Mouse (Mus musculus): ENCODE measurements at regions not wholly inside any gene's neighbourhood (a gene's known extent, or its start where the extent isn't known, plus 50 kb on each side); places are given as distances from the start of the nearest gene placed in this dataset.

DNA sequence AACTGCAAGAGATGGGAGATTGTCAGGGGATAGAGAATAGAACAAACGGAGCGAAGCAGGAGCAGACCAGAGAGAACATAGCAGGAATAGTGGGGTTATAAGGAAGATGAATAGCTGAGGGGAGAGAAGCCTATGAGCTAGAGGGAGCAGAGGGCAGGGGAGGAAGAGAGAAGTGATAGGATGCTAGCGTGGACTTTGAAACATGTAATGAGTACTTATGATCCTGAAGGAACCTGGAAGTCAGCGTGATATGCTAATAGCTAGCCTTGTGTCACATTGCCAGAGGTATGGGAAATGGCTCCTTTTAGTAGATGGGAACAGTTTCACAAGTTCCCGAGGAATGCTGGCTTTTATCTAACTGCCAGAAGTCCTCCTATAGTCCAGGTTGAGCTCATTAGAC is 51.8 kb downstream of the Calml3 start:
- no peak for DNase-seq (ENCODE audit: low spot score in 2 of 2)

DNA sequence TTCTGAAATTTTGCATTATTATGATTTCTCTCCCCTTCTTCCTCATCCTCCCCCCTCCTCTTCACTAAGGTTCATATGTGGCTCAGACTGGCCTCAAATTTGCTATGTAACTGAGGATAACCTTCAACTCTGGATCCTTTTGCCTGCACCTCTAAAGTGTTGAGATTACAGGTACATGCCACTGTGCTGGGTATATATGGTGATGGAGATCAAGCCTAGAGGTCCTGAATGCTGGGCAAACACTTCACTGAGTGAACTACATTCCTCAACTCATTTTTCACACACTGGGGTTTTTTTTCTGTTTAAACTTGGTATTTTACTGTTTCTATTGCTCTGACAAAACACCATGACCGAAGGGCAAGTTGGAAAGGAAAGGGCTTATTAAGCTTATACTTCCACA is 52.9 kb downstream of the Calml3 start:
- DNase-seq (ENCODE audit: low spot score in 2 of 2), result no peak

DNA sequence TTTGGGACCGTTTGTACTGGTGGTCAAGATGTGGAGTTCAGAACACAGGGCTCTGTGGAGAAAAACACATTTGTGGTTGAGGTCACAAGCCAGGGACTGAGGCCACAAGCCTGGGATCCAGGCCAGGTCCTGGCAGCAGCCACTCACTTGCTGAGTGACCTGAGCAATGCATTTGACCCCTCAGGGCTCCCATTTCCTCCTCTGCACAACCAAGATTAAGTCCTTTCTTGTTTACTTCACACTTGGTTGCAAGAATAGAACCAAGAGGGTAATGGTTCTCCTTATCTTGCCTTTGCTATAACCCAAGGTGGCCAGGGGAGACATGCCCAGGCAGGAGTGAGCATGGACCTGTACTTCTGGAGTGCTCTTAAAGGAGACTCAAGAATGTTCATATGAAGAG is 53.4 kb downstream of the Calml3 start:
- no peak for DNase-seq (ENCODE audit: low spot score in 2 of 2)

DNA sequence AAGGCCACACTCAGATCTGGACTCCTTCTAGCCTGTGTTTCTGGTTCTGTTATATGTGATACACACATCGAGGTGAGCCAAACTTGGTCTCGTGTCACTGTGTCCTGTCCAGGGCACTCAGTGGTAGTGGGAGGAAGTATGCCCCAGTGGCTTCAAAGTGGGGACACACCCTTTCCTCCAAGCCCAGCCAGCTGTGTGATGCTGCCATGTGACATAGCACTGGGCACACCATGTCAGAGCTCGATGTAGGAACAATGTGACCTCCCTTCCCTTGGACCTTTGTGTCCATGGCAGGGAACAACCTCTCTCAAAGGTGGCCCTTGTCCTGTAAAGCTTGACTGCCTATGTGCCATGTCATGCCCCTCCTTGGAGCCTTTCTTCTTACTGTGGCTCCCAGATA is 54.5 kb downstream of the Calml3 start:
- peak in 1 of 2 experiments; percentile 54 for DNase-seq (ENCODE audit: low spot score in 2 of 2)

DNA sequence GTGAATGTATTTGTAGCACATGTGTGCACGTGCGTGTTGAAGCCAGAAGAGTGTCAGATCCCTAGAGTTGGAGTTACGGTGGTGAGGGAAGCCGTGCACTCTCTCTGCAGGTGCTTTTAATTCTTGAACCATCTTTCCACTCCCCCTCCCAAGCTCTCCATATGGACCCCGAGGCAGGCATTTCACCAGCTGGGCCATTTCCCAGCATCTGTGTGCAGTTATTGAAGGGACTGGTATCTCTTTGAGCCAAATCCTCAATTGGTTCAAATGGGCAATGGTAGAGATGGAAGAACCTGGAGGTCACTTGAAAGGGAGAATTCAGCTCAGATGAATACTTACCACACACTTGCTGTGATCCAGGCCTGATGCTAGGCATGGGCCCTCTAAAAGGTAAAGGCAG is 55.3 kb downstream of the Calml3 start:
- peak in 1 of 2 experiments; percentile 9 for DNase-seq (ENCODE audit: low spot score in 2 of 2)

DNA sequence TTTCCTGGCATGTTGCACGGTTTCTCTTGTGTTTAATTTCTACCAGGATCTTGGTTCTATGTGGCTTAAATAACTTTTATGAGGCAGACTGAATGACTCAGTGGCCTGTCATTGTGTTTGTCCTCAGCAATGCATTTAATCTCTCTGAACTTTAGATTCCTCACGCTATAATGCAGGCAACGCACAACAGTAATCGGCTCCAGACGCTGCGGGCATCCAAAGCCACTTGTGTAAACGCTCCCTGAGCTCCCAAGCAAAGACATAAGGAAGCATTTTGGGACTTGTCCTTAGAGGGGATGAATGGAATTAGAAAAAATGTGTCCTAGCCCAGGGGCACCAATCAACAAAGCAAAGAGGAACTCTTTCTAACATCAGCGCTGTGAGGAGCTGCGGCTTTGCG is 57.6 kb downstream of the Calml3 start:
- no peak for DNase-seq (ENCODE audit: low spot score in 2 of 2)

DNA sequence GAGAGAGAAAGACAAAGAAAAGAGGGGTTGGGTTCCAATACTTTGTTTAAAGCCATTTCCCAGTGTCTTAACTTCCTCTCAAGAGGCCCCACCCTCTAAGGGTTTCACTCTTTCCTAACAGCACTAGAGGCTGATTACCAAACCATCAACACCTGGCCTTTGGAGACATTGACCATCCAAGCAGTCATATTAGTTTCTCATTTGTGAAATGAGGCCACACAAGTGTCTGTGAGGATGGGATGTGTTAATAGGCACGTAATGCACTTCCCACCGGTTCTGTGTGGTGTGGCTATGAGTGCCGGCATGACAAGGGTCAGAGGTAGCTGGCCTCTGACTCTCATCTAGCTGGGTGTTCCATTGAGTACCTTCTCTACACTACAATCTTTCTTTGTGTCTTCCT is 59.2 kb downstream of the Calml3 start:
- DNase-seq (ENCODE audit: low spot score in 2 of 2), result no peak

DNA sequence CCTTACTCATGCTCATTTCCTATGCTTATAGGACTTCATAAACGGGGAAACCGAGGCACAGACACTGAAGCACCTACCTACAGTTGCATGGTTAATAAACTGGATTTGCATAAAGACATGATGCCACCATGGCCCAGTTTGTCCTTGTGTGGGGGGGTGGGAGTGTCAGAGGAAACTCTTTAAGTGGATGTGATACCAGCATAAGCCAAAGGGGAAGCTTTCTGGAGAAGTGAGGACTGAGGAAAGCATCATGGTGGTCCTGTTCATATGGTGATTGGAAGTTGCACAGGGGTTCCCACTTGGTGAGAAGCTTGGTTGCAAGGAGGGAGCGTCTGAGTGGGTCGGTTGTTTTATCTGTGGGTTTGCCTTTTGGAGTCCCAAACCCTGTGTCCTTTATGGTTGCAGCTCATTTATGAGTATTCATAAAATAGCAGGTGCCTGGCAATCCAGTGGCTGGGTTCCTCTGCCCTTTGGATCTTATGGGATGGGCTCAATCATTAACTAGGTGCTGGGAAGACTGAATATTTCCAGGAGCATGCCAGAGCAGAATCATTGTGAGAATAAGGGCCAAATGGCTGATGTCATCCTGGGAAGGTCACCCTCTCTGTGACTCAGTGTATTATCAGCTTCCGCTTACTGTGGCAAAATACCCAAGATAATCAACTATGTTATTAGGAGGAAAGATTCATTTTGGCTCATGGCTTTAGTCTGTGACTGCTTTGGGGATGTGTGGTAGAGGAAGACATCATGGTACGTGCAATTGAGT is 60.2 kb downstream of the Calml3 start:
- no peak for DNase-seq (ENCODE audit: low spot score in 2 of 2)

DNA sequence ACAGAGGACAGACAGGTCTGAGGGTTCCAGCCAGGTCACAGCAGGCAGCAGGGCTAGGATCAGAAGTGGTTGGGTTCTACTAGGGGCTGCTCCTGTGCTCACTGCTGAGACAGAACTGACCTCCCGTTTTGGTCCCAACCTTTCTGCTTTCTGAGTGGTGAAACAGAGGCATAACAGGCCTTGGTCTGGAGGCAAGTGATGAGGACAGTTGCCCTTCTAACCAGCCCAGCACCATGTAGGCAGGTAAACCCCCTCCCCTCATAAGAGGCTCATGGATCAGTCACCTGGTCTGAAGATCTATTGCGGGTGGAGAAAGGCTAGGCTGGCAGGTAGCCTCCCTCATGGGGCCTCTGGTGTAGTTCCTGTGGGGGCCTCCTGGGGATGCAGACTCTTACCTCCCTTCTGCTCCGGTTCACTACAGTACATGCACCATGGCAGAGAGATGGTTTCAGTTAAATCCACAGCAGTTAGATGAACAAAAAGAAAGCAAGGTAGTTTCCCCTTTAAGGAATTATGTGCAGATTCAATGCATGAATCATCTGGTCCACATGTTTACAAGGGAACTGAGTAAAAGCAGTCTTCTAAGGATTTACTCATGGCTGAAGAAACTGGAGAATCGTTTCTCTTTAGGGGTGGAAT is 61.2 kb downstream of the Calml3 start:
- DNase-seq (ENCODE audit: low spot score in 2 of 2), result no peak

DNA sequence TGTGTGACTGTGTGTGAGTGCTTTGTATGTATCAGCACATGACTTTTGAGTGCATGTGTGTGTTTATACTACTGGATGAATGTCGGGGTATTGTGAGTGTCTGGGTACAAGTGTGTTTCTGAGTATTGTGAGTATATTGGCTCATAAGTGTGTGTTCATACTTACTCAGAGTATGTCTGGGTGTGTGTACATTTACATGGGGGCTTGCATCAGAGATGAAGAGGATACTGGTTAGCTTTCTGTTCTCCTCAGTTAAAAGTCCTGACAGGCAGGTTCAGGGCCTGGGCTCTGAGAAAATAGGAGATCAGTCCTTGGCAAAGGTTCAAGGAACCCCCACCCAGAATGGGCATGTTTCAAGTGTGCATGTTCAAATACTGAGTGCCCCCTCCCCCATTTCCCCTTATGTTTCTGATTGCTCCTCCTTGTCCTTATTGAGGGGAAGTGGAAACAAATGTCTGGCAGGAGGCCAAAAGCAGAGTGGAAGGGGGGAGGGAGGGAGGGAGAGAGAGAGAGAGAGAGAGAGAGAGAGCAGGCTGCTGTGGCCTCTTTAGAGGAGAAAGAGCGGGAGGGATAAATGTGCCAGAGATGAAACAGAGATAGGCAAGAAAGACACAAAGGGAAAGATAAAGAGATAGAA is 61.9 kb downstream of the Calml3 start:
- DNase-seq (ENCODE audit: low spot score in 2 of 2), result no peak

DNA sequence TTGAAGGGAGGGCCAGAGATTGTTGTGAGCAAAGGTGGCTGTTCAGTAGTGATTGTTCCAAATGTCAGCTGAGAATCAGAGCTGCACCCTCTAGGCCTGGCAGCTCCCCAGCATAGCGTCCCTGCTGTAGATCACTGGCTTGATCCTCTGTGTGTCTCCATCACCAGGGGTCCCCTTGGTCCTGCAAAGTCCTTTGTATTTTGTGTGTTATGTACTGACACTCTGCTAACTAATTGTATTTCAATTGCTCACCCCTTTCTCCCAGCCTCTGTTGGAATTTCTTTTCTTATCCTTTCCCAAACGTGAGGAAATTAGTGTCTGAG is 73.5 kb downstream of the Calml3 start:
- no peak for DNase-seq (ENCODE audit: low spot score in 2 of 2)

DNA sequence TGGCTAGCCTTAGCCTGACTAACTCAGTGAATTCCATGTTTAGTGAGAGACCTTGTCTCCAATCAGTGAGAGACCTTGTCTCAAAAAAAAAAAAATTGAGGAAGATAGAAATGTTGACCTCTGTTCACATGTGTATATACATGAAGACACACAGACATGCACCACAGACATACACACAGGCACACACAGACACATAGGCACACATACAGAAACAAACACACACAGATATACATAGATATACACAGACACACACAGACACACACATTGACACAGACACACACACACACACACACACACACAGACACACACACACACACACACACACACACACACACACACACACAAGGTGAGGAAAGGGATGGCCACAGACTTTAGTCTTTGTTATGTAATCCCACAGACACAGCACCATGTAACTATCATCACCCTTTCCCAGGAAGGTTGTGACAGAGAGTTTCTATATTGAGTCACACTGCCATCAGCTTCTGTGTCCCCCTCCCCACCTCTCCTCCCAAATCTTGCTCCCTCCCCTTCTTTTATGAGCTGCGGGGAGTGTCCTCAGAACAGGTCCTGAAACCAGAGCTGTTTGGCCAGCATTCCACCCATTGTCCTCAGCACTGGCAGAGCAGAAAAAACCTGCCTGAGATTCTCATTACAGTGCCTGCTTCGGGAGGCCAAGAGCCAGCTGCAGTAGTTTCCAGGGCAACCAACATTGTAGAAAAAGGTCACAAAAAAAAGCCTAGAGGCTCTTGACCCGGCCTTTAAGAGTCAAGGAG is 74.0 kb downstream of the Calml3 start:
- no peak for DNase-seq (ENCODE audit: low spot score in 2 of 2)

DNA sequence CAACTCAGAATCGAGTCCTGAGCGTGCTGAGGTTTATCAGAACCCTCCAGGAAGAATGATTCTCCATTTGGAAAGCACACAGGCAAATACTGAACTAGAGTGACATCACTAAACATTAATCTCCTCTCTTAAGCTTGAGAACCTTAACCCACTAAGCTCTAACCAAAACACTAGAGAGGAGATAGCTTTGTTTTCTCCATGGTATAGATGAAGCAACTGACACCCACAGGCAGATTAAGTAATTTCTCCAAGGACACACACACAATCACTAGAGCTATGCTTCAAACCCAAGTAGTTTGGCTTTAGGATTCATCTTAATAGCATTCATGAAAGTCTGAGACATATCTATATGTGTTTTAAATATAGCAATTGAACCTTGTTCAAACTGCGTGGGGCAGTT is 75.2 kb downstream of the Calml3 start:
- no peak for DNase-seq (ENCODE audit: low spot score in 2 of 2)

DNA sequence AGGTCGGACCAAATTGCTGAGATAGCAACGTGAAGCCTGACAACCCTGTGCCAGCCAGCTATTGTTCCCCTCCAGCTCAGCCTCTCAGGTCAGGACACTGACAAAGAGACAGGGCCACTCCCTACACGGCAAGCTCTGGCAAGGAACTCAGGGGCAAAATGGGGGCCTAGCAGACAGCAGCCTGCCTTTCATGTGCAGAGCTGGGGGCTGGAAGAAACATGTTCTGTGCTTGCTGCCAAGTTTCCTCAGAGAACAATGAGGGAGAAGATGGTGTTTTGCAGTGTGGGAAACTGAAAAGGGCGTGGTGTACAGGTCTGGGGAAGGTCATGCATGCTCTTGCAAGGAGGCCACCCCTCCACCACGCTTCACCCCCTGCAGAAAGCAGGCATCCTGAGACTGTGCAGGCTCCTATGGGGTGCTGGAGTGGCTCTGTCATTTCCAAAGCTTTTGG is 77.8 kb downstream of the Calml3 start:
- DNase-seq (ENCODE audit: low spot score in 2 of 2), result no peak

DNA sequence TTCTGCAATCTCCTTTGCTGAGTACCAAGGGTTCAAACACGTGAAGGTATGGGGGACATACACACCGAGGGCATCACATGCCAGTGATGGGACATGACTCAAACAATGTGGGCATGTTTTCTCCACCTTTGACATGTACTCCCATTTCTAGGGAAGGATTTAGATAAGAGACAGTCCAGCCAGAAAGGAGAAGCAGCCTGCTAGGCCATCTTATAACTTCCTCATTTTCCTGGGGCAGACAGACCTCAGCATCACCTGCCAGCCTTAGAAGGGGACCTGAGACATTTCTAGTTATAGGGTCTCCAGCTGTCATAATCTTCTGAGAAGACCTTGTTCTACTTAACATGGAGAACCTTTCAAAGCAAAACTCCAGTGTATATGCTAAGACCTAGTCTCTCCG is 78.3 kb downstream of the Calml3 start:
- no peak for DNase-seq (ENCODE audit: low spot score in 2 of 2)

DNA sequence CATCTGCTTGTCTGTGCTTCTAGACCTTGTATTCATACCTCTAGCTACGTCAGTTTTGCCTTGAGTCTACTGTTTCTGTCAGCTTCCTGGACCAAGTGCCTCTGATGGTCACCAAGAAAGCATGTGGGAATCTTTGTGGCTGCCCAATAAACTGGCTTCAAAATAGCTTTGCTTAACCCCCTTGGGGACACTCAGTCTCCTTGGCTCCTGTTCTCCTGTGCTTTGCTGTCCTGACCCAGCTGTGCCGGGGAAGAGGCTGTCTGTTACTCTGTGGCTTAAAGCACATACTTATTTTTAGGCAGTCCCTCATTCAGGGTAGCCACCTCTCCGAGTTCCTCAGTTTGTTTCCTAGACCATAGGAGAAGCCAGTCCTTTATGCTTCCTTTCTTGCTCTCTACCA is 79.8 kb downstream of the Calml3 start:
- DNase-seq (ENCODE audit: low spot score in 2 of 2), result no peak

DNA sequence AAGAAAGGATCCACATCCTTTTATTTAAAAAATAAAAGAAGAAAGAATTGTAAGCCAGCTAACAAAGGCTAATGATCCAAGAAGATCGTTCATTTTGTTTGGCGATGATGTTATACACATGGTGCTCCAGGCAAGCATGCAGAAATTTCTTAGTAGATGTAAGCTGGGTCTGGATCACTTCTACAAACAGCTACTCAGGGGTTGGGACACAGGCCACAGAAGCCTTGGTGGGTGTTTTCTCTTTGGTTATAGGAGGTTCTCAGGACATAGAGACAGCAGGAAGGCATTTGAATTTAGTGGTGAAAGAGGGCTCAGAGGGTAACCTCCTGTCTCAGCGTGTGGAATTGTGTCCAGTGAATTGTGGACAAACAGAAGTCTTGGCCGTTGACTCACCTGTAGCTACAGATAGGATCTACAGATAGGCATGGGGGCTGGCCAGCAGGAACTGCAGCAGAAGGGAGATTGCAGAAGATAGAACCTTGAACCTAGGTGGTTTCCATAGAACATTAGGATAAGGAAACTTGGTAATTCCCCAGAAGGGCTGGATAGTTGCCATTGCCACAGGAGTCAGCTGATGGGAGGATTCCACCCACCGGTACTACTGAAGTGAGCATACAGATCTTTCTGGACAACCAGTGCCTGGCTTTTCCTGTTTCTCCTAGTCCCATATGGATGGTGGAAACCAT is 80.5 kb downstream of the Calml3 start:
- no peak for DNase-seq (ENCODE audit: low spot score in 2 of 2)

DNA sequence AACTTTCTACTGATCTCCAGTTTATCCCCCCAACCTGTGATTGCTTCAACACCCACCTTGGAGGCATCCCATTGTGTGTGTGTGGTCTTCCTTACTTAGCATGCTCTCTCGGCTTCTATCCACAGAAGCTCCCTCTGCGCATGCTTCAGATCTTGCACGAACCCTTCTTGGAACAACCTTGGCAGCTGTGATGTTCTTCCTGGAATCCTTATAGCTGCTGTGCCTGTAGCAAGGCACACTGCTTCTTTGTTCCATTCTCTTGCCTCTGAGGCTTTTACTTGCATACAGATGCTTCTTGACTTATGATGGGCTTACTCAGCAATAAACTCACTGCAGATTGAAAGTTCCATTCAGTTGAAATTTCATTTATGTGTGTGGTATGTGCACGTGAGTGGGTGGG is 81.2 kb downstream of the Asb13 start:
- DNase-seq (ENCODE audit: low spot score in 2 of 2), result no peak

DNA sequence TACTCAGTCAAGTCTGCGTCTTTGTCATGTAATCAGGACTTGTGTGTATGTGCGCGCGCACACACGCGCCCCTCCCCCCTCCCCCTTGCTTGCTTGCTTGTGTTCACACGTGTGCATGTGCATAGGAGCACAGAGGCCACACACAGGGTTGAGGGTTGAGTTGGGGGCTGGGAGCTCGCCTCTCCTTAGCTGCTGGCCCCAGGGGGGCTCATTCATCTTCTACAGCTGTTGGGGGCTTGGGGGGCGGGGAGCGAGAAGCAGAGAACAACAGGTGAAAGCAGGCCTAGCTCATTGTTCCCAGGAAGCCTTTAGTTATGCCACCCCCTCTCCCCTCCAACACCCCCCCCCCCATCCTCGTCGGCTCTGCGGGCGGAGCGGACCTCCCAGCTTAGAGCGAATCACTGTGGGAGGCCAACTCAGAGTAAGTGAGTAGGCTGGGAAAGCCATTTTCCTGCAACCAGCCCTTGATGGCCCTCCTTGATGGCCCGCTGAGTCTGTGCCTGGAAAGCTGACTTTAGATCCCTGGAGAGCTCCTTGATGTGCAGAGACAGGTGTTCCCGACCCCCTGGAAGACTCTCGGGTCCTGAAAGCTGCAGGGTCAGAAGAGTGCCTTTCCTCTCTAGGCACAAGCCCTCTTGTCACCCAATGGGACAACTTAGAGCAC is 78.8 kb downstream of the Asb13 start:
- DNase-seq (ENCODE audit: low spot score in 2 of 2), result no peak

DNA sequence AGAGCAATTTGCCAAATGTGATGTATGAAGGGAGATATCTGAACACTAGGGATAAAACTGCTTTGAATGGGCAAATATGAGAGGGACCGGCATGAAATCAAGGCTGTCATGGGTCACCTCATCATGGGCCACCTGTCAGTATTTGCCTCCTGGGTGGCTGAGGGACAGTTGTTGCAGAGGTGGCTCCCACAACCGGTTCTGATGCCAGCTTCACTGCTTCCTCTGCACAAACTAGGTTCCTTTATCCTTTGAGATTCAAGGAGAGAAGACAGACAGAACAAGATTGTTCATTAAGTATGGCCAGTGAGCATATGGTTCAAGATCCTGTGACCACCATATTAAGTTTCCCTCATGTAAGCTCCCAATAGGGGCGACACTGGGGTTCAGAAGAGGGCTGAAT is 78.3 kb downstream of the Asb13 start:
- DNase-seq (ENCODE audit: low spot score in 2 of 2), result no peak

DNA sequence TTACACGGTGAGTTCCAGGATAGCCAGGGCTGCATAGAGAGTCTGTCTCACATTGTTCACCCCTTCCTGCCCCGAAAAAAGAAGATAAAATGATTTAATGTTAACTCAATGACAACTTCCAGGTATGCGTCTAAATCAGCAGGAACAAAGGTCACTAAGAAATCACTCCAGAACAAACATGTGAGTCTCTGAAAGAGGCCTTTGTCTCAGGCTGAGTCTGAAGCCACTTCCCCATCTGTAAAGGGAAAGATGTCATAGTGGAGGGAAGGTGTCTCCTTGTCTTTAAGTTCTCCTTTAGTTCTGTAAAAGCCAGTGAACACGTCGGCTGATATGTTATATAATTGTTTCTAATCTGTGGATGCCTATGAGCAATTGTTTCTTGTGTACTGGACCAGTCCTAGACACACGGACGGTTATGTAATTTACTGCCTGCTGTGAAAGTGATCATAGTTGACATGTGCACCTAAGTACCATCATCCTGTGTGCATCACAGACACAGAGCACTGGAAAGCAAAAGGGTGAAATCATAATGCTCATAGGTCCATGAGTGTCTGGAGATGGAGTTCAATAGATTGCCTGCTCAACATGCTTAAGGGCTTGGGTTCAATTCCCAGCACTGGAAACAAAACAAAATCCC is 76.3 kb downstream of the Asb13 start:
- DNase-seq (ENCODE audit: low spot score in 2 of 2), result no peak
